Mouse (Mus musculus) kidney, embryonic 15.5 days (tissue): ENCODE measurements around the gene Zcchc17. TPM values are rescaled to one million over a fixed set of nuclear protein-coding genes. Genes with fewer than 3 reads are reported as not detected.

Experiments used
- polyA plus RNA-seq: library from polyadenylated mRNA; unstranded; fragments of >200 nt; fragmentation: Nextera tagmentation; extraction: Ambion mirVana; gene quantifications from 2 replicates; pipeline ENCODE4 v1.2.1, GENCODE M21; 2015

The Zcchc17 gene
- polyA plus RNA-seq, 1 experiment from 2014 or later: 65.6 TPM

Other genes starting within 250 kb of the Zcchc17 start
- 0.17 and 0.62 TPM in 2 replicates for gene Hcrtr1, start 220.6 kb downstream of the Zcchc17 start, polyA plus RNA-seq
- gene Tinagl1, start 184.8 kb downstream of the Zcchc17 start, polyA plus RNA-seq: 51.0 and 62.7 TPM in 2 replicates
- 0.26 and 0.39 TPM in 2 replicates for gene Gm853, start 137.5 kb downstream of the Zcchc17 start, polyA plus RNA-seq
- 43.8 and 48.8 TPM in 2 replicates for gene Serinc2, start 80.7 kb downstream of the Zcchc17 start, polyA plus RNA-seq
- gene Fabp3, start 51.3 kb downstream of the Zcchc17 start, polyA plus RNA-seq: 70.7 and 81.3 TPM in 2 replicates
- 0.36 and 0.57 TPM in 2 replicates for gene Gm10570, start 51.3 kb downstream of the Zcchc17 start, polyA plus RNA-seq
- gene Snrnp40, start 189 bp upstream of the Zcchc17 start, polyA plus RNA-seq: 165 and 173 TPM in 2 replicates
- 2.0 and 2.4 TPM in 2 replicates for gene Nkain1, start 214.2 kb upstream of the Zcchc17 start, polyA plus RNA-seq